Mouse (Mus musculus) heart, embryonic 14.5 days (tissue): ENCODE data around the gene Capsl. TPM values are rescaled to one million over a fixed set of nuclear protein-coding genes. Genes with fewer than 3 reads are reported as not detected.

ENCODE experiments used
- ATAC-seq: fragments of 200-750 bp; cut with Nextera tagmentation; 2 replicates; pipeline ENCODE4 v1.8.0; 2017; ENCODE audit warnings: low read depth, moderate TSS enrichment; ENCODE audit not compliant: insufficient number of reproducible peaks, insufficient read depth, low FRiP score
- H3K27ac ChIP-seq, 2 experiments: fragments of 200-500 bp in 1 of 2; fragments of 300-500 bp in 1 of 2; sonication (generic) in 1 of 2; replicated peaks in 1 of 2; 2 replicates each; pipeline ENCODE4 v1.5.1; 2012 to 2014; ENCODE audit warnings: low read depth in 2 of 2, low read length in 2 of 2, control low read depth in 1 of 2, mild to moderate bottlenecking in 1 of 2, mixed read lengths in 1 of 2; ENCODE audit not compliant: control insufficient read depth in 1 of 2, insufficient read depth in 1 of 2
- H3K27me3 ChIP-seq: fragments of 300-500 bp; sonication (generic); 2 replicates; pipeline ENCODE4 v1.6.1; 2014; ENCODE audit warnings: mild to moderate bottlenecking, low read length, control low read depth; ENCODE audit not compliant: control insufficient read depth, insufficient read depth
- H3K36me3 ChIP-seq: fragments of 300-500 bp; sonication (generic); 2 replicates; pipeline ENCODE4 v1.6.1; 2014; ENCODE audit warnings: mild to moderate bottlenecking, control low read depth, low read length, mixed read lengths; ENCODE audit not compliant: control insufficient read depth, insufficient read depth
- H3K4me1 ChIP-seq, 2 experiments: fragments of 200-500 bp in 1 of 2; fragments of 300-500 bp in 1 of 2; sonication (generic) in 1 of 2; 2 replicates each; pipeline ENCODE4 v1.6.1; 2012 to 2014; ENCODE audit warnings: low read length in 2 of 2, control low read depth in 1 of 2, mixed read lengths in 1 of 2; ENCODE audit not compliant: control insufficient read depth in 2 of 2, insufficient read depth in 2 of 2
- H3K4me2 ChIP-seq: fragments of 300-500 bp; sonication (generic); 2 replicates; pipeline ENCODE4 v1.6.1; 2014; ENCODE audit warnings: mild to moderate bottlenecking, low read length
- H3K4me3 ChIP-seq, 2 experiments: fragments of 200-500 bp in 1 of 2; fragments of 300-500 bp in 1 of 2; sonication (generic) in 1 of 2; 2 replicates each; pipeline ENCODE4 v1.5.1; 2012 to 2014; ENCODE audit warnings: low read length in 2 of 2, mild to moderate bottlenecking in 2 of 2, control low read depth in 1 of 2, low read depth in 1 of 2, moderate library complexity in 1 of 2; ENCODE audit not compliant: control insufficient read depth in 1 of 2, insufficient read depth in 1 of 2
- H3K9ac ChIP-seq: fragments of 300-500 bp; sonication (generic); 2 replicates; pipeline ENCODE4 v1.6.1; 2014; ENCODE audit warnings: mild to moderate bottlenecking, low read length
- H3K9me3 ChIP-seq: fragments of 300-500 bp; sonication (generic); 2 replicates; pipeline ENCODE4 v1.6.1; 2016; ENCODE audit warnings: low read length, control low read depth; ENCODE audit not compliant: control insufficient read depth
- WGBS: fragments of 180-500 bp; shearing (Covaris S2); extraction: QIAGEN DNeasy Blood & Tissue Kit; methylation state at CpG from one replicate; pipeline ENCODE4 v1.1.7; 2014; 5-methylcytosine and 5-hydroxymethylcytosine counted together
- polyA plus RNA-seq: library from polyadenylated mRNA; unstranded; fragments of >200 nt; fragmentation: Nextera tagmentation; extraction: Ambion mirVana; gene quantifications from 2 replicates; pipeline ENCODE4 v1.2.1, GENCODE M21; 2014

Gene Capsl
- polyA plus RNA-seq, 1 experiment from 2014 or later: 0.22 TPM

- WGBS: 78% methylated on average over 2 of the region's 2 CpGs
Measured at GRCm38 (mm10) chr15:9489417-9490118, 53.7 kb downstream of the Capsl start.

GRCm38 (mm10) chr15:9492077-9492476, 56.2 kb downstream of the Capsl start:
- WGBS: 75% methylated on average over 3 of the region's 3 CpGs
- Histone ChIP-seq H3K4me3 (no peak overlapping the region), H3K4me1 (no peaks in the 10 kb centered on the region)

More at GRCm38 (mm10) chr15:9489417-9490118, 53.7 kb downstream of the Capsl start:
- H3K9ac ChIP-seq: no peak overlapping the region
- no peak overlapping the region for H3K4me2 ChIP-seq
- H3K27ac ChIP-seq: no peak overlapping the region
- H3K9me3 ChIP-seq: no peaks in the 10 kb centered on the region
- no peaks in the 10 kb centered on the region for H3K27me3 ChIP-seq
- H3K4me1 ChIP-seq: no peaks in the 10 kb centered on the region
- H3K36me3 ChIP-seq: no peaks in the 10 kb centered on the region
- no peak for ATAC-seq
- no peak overlapping the region for H3K4me3 ChIP-seq

More at GRCm38 (mm10) chr15:9492077-9492476, 56.2 kb downstream of the Capsl start:
- Histone ChIP-seq H3K9ac (no peak overlapping the region), H3K27ac (no peak overlapping the region), H3K4me2 (no peak overlapping the region), H3K27me3 (no peaks in the 10 kb centered on the region), H3K9me3 (no peaks in the 10 kb centered on the region), H3K36me3 (no peaks in the 10 kb centered on the region)
- ATAC-seq: no peak

Other genes with a start within 250 kb of the Capsl start
- gene Ugt3a1, start 159.1 kb upstream of the Capsl start, polyA plus RNA-seq: not detected in 2 replicates
- gene Ugt3a2, start 100.5 kb upstream of the Capsl start, polyA plus RNA-seq: not detected in 2 replicates
- 0.05 and 0.30 TPM in 2 replicates for gene Il7r, start 94.1 kb downstream of the Capsl start, polyA plus RNA-seq